Comparison of ENCODE assay signal across 14 mouse cellular contexts in genomic region chr2:126740314-126740713, GRCm38 (mm10). TPM values are rescaled to one million over a fixed set of nuclear protein-coding genes. Genes with fewer than 3 reads are reported as not detected.
DNase-seq lines count a peak whose midpoint lies in the region.
"Had no signal": no experiment of that assay in that cellular context is flagged by ENCODE, and none has a peak within 500 bp of the region (broad histone marks: within the 10 kb centered on the region; RNA-seq: fewer than 3 reads in every experiment).

No protein-coding gene starts in this region.

- peak; percentile 67 for DNase-seq in heart, adult 11 months
- no peak for DNase-seq in heart, adult 18-20 months
- DNase-seq in lung, adult 18-20 months: peak; percentile 76 to 83
- DNase-seq in lung, postnatal 10 days: peak; percentile 69
- DNase-seq in lung, postnatal 4 days: peak; percentile 71 to 88
- no peak for DNase-seq in cerebellum, postnatal 4 days (ENCODE audit: low spot score in 2 of 2)
- DNase-seq in natural killer cell, adult 2 months (ENCODE audit: low spot score in 2 of 2): no peak
- DNase-seq: adrenal gland, adult 8-10 months; cerebellum, adult 18-20 months; cerebellum, adult 9-11 months; cerebellum, postnatal 36 days; gastrocnemius, postnatal 10 days had no signal

RNA-seq across cellular contexts. Expression of gene Usp8, which starts 33.2 kb away (rescaled TPM):
- total RNA-seq in heart, adult 18-20 months (2021): 10 to 100 TPM; 27.3 to 29.9 TPM

RNA-seq across cellular contexts. Expression of gene Usp50, which starts 43.0 kb away (rescaled TPM):
- total RNA-seq in heart, adult 18-20 months (2021): not detected
- total RNA-seq: gastrocnemius, postnatal 10 days; gastrocnemius, postnatal 4 days; heart, postnatal 25 days had no signal

Comparison
In these comparisons a context has a peak if more than half of its experiments do, and no peak if none do; other contexts are left out.
1. DNase-seq: peak in heart, adult 11 months (single experiment), lung, adult 18-20 months (2 of 2), lung, postnatal 10 days (single experiment) and lung, postnatal 4 days (2 of 2); none in heart, adult 18-20 months (0 of 2), cerebellum, postnatal 4 days (0 of 2) and natural killer cell, adult 2 months (0 of 2).